Mouse (Mus musculus) spleen, adult 18-20 months (tissue): ENCODE measurements around the gene B4galt4.

Experiments used
- DNase-seq, 2 experiments: peaks; one replicate each; pipeline ENCODE4 v3.0.0; 2022; ENCODE audit warnings: mixed read lengths in 2 of 2

The B4galt4 gene

DNA sequence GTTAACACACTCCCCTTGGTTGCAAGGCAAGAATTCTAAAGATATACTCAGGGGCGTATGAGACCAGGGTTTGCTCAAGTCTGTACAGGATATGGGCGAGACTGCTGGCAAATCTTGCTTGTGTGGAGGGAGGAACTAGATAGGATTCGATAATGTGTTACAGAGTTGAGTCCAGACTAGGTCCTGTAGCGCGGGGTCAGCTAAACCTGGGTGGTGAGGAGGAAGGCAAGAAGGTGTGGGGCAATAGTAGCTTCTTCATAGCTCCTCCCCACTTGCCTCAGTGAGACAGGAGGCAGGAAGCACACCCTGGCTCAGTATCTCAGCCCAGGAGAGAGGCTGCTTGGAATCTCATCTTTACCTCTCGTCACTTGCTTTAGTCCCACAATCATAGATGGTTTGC, 12.9 kb upstream of the B4galt4 start:
- no peak for DNase-seq

DNA sequence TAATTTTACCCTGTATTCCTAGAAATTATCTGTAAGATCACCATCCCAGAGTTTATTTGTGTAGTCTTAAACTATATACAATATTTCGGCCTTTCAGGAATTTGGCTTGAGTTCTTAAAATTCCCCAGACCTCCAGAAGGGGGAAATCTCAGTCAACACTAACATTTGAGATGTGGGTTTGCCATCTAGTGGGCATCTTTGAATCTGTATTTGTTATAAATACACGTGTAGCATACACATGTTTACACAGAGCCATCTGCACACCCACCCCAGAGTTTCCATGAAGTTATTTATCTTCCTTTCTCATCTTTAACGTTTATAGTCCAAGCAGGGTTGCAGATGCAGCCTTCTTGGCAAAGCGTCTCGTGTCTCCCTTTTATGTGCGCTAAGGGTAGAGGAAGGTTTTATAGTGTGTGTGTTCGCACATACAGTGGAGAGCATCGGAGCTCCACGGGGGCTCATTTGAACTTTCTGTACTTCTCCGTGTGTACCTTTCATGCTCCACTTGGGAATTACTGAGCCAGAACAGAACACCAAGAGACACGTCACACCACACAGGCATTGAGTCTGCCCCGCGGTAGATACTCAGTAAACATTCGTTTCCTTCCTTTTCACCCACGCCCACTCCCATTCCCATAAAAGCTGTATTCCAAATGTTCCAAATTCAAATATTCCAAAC, 12.3 kb upstream of the B4galt4 start:
- DNase-seq: no peak

DNA sequence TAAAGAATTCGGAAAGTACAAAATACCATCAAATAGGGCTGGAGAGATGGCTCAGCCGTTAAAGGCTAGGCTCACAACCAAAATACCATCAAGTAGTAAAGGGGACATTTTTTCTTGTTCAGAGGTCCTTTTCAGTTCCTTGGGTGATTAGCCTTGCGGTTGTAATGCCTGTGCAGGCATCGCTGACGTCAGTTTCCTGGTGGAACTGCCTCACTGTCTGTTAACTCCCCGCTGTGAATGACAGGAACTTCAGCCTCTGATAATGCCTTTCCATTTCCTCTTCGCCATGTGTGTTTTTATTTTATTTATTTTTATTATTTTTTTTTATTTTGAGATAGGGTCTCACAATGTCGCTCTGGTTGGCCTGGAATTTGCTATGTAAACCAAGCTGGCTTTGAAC, 11.1 kb upstream of the B4galt4 start:
- DNase-seq: no peak

DNA sequence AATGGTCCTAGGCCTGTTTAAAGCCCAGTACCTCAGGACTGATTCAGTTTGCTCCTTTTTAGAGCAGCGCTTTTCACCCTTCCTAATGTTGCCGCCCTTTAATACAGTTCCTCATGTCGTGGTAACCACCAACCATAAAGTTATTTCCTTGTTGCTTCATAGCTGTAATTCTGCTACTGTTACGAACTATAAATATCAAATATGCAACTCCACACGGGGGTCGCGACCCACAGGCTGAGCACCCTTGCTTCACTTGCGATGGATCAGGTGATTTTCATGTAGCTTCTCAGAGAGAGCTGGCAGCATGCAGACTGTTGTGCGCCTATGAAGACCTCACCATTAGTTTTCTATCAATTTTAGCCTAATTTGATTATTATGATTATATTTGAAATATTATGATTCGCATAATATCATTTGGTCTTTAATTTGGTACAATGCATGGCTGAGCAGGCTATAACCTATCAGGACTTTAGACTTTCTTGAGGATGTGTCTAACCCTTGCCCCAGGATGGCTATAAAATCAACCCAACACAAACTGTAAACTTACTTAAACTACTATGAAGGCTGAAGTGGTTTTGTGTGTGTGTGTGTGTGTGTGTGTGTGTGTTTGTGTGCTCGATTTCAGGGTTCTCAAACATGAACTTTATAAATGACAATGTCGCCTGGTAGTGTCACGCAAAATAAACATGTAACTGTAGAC, 710 bp upstream of the B4galt4 start:
- no peak for DNase-seq

DNA sequence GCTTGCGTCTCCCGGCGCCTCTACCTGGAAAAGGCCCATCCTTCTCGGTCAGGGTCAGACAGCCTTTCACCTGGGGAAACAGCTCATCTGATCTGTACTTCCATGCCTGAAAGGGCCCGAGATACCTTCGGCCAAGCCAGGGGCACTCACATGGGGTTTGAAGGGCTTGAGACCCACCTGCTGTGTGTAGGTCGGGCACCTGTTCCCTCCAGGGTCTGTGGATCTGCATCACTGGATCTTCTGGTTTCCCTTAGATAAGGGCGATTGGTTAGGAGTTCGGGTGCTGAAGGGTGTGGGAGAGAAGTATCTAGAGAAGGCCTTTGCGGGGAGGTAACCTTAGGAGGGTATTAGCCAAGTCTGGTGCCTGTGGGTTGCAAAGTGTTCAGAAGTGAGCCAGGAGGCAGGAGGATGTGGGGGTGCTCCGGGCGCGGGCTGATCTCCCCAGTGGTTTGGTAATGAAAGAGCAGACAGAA, 631 bp downstream of the B4galt4 start:
- DNase-seq: no peak

DNA sequence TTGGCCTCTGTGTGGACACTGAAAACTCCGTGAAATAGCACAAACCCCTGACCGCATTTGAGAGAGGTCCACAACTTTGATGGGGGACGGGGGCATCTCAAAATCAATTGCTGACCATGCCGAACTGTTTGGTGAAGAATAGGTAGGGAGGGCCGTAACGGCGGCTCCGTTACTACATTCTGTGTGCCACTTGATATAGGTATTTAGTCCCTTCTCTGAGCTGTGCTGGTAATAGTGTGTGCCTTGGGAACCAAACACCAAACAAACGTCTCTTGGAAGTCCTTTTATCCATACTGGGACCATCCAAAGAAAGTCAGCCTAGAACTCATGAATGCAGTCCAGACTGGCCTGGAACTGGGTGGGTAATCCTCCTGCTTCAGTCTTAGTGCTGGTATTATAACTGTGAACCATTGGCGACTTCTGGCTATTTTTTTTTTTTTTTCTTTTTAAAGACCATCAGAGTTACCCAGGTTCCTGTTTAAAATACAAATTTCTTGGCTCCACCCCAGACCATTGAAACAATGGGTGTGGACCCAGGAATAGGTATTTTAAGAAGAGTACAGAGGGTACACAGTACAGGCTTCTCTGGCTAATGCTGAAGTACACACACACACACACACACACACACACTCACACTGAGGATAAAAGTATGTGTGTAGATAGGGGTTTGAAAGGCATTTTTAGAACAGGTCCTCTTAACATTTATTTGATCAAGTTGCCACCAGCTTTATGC, 2.0 kb downstream of the B4galt4 start:
- DNase-seq: no peak

DNA sequence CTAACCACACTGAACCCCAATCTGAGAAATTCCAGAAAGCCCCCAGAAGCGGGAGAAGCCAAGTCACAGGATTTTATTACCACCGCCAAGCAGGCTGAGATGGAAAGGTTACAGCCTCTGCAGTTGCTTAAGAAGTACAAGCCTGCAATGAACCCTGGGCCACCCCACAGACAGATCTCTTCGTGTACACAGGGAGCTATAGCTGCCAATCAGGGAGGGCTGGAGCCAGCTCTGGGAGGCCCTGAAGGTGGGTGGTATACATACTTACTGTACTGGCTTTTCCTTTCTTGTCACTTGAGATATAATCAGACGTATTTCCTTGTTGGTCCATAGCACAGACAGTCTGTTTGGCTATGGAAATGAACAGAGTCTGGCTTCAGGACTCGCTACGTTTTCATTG, 8.7 kb downstream of the B4galt4 start:
- DNase-seq: no peak

DNA sequence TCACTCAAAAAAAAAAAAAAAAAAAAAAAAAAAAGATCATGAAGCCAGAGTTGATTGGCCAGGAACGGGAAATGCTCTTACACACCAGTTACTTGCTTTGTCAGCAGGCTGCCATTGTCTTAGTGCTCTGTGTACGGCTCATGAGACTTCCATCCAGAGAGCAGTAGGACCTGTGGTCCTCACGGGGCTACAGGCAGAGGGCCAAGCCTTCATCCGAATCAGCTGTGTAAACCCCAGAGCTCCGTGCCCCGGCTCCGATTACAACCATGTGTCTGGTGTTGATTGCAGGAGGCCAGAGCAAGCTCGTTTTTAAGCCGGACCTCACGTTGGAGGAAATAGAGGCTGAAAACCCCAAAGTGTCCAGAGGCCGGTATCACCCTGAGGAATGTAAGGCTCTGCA, 11.6 kb downstream of the B4galt4 start:
- DNase-seq: no peak

DNA sequence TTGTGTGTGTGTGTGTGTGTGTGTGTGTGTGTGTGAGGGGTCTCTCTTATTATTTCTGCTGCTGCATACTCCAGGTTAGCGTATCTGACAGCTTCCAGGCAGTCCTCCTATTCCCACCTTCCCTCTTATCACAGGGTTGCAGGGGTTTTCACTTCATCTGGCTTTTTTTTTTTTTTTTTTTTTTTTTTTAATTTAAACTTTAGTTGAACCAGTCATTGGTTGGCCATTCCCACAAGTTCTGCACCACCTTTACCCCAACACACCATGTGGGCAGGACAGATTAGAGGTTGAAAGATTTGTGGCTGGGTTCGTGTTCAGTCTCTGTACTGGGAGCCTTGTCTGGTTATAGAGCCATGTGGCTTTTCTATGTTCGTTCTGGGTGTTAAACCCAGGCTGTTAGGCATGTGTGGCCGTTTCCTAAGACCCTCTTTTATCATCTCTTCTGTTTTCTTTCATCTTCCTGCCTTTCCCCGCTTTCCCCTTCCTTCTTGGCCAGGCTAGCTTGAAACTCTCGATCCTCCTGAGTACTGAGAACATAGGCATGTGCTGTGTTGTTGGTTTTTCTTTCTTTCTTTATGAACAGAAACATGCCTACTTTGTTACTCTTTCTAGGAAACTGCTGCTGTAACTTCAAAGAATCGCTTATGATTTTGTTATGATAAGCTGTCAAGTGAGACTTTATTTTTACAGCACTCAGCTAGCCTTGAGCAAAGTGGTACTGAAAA, 13.6 kb downstream of the B4galt4 start:
- no peak for DNase-seq

DNA sequence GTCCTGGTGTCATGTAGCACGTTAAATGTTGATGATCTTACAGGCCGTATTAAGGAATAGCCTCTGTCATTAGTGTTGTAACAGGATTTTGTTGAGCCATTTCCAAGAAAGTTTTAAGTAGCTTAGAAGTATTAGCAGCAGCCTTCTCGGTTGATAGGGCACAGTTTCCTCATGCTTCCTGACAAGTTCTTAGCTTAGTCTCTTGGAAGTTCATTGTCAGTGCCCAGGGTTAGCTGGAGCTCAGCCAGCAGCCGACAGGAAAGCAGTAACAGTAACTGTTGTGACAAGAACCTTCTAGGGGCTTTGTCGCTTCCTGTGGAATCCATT, 14.1 kb downstream of the B4galt4 start:
- no peak for DNase-seq

DNA sequence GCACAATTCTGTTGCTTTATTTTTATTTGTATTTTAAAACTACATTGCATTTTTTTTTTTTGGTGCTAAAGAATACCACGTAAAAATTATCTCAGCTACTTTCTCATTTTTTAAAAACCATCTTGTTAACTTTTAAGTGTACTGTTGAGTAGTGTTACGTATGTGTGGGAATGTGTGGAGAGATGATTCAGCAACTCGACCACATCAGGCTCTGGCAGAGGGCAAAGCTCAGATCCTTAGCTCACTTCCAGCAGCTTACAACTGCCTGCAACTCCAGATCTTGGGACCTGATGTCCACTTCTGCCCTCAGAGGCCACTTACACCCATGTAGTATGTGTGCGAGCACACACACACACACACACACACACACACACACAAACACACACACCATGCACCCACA, 14.5 kb downstream of the B4galt4 start:
- DNase-seq: no peak

DNA sequence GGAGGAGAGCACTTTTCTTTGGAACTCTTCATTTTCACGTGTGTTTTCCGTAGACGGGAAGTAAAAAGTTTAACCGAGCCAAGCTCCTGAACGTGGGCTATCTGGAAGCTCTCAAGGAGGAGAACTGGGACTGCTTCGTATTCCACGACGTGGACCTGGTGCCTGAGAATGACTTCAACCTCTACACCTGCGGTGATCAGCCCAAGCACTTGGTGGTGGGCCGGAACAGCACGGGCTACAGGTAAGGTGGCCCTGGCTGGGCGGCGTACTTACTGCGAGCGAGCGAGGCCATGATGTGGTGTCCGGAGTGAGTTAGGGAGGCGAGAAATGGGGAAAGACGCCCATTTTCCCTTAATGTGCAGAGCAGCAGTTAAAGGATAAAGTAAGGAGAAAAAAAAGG, 15.6 kb downstream of the B4galt4 start:
- DNase-seq: no peak

DNA sequence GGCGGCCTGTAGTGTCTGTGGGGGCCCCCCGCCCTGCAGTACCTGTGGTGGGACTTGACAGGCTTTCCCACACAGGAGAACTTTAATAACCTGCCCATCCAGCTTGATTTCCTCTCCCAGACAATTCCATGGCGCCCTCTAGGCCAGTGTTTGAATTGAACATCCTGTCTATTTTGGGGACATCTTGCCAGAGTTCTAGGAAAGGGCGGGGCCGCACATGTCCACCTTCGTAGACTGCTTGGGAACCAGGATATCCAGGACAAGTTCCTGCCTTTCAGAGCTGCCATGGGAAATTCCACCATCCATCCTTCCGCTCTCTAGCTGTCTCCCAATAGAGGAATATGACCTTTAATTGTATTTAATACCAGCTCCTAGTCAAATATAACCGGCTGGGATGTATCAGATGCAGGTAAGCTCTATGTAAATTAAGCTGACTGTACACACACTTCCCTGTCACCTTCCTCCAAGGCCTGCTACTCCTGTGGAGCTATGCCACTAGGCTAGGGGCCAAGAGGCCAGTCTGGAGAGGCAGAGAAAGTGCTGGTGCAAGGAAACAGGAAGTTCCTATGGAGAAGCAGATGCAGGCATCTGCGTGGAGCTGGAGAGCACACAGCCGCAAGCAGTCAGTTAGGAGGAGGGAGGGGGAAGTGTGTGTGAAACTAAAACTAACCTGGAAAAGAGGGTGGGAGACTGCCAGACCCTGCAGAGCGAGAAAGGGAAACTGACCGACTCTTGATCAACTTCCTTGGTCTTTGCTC, 16.2 kb downstream of the B4galt4 start:
- DNase-seq: no peak

DNA sequence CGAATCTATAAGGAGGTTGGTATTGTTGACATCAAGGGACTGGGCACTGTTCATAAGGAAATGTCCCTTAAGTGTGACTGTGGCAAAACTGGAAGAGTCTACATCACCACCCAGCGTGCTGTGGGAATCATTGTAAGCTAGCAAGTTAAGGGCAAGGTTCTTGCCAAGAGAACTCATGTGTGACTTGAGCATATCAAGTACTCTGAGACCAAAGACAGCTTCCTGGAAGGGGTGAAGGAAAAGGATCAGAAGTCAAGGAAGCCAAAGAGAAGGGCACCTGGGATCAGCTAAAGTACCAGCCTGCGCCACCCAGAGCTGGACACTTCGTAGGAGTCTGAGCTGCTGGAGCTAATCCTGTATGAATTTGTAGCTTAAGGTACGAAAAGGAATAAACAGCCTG, 18.2 kb downstream of the B4galt4 start:
- no peak for DNase-seq

DNA sequence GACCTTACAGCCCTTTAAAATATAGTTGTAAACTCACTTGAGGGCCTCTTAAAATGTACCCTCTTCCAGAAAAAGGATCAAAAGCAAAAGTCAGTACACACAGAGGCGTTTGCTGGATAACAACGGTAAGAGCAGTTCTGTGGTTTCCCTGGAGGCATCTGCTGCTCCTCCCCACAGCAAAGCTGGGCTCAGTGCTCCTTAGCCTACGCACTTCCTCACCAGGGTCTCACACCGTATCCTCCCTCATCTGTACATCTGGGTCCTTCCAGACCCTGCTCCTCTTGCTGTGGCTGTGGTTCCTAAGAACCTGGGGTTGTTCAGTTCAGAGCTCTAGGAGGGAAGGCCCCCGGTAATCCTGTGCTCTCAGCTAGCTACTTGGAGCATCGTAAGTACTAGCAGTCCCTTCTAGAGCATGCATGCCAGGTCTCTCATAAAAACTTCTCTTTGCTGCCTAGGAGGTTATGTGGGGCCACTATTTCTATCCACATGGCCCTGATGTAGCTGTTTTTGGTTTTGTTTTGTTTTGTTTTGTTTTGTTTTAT, 18.8 kb downstream of the B4galt4 start:
- DNase-seq: no peak

DNA sequence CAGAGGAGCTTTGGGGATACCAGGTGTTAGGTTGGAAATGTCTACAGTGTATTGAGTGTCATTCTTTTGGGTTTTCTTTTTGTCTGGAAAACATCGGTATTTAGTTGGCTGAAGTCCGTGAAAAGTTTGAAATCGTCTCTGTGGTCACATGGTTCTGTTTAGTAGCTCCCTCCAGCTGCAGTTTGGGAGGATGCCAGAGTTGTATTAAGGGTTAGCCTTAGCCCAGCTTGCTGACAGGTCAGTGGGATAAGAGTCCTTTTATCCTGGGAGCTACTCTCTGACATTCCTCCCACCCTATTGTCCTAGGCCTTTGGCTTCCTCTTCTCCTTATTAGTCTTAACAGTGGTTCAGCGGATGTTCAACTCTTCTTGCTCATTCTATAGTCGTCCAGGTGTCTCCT, 19.9 kb downstream of the B4galt4 start:
- no peak for DNase-seq

DNA sequence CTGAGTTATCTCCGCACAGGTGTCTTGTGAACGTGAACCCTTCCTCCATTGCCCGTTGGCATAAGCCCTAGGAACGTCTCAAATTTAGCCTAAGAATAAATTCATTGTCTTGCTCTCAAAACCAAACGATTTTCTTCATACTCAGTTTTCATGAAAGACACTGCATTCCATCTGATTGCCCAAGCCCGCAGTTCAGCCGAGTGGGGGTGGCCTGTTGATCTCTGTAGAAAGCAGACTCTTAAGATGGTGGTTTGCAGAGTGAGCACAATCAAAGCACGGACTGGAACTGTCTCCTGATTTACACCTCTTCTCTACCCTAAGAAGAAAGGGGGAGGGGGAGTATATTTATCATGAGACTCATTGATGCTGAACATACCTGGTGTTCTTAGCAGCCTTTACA, 20.3 kb downstream of the B4galt4 start:
- no peak for DNase-seq

DNA sequence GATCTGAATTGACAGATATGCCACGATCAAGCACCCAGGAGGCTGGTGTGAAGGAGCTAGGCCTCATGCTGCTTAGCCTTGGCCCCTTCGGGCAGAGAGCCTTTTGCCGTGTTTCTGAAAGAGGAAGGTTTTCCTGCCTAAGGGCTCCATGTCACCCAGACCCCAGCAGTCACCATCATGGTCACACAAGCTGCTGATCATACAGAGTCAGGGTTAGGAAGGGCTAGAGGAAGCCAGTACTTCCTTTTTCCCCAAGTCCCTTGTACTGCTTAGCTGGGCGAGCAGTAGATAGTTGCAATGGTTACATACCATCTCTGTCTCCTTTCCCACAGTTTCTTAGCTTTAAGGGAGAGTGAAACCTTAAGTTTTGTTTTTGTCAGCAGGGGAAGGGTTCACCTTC, 21.4 kb downstream of the B4galt4 start:
- no peak for DNase-seq

DNA sequence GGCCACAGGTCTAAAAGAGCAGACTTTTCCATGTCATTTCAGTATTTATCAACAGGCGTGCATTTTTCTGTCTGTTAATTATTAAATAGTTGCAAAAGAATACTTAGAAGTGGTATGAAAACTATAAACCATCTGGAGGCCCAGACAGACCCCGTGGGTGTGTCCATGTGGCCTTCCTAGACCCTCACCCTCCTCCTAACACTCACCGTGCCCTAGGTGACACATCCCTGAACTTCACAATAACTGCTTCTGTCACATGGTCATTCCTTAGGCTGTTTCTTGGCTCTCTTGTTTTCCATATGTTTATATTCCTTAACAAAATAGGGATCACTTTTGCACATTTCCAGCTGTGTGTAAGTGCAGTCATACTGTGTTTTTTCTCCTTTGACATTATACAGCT, 24.6 kb downstream of the B4galt4 start:
- no peak for DNase-seq

DNA sequence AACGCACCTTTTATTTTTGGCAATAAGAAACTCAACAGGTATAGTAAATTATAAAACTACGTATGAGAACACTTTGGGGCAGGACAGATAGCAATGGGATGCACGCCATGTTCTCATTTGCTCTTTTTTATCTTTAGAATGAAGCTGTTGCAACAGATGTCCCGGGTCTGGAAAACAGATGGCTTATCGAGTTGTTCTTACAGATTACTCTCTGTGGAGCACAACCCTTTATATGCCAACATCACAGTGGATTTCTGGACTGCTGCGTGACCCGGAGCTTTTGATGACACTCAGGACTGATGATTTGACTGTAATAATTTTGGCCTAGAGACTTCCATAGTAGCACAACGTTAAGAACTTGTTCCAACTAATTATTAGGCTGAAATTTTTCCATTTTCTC, 25.7 kb downstream of the B4galt4 start:
- no peak for DNase-seq

DNA sequence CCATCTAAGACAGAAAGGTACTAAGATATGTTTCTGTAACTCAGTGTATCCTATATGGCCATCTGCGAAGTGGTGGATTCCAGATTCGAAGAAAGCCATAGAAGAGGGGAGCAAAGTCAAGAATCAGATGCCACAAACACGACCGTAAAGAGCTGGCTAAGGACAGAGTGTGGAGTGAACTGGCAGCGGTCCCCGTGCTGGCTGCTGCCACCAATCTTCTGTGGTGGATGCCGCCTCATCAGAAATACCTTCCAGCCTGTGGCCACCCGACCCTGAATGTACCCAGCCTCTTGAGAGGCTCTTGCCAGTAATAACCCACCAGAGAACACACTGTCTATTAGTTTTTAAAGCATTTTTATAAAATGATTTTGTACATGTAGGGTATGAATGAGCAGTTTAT, 26.3 kb downstream of the B4galt4 start:
- DNase-seq: no peak

DNA sequence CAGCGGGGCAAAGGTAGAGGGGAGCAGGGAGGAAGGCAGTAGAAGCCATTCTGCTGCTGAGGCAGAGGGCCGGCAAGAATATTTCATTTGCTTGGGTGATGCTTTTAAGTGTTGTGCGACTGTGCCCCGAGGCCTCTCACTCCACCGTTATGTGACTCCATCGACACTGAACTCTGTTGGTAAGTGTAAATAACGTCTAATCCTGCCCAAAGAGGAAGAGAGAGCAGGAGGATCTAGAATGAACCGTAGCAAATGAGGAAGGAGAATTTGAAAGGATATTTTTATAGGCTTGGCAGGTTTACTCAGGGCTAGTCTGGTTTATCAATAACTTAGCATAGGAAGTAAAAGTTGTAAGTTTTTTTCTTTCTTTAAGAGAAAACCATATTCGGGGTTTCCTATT, 27.5 kb downstream of the B4galt4 start:
- no peak for DNase-seq

DNA sequence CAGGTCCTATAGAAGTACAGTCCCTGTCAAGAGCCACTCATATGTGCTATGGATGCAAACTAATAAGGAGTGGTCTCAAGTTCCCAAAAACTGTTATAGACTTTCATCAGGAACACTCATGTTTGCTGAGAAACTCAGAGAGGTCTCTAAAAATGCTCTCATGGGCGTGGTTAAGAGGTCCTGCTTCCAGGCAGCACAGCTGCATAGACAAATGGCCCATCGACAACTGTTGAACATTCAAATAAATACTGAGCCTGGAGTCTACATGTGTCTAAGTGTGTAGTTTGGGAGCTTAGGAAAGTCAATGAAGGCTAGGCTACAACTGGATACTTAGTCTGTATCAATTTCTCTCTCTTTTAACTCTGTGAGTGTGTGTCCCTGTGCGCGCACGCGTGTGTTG, 29.1 kb downstream of the B4galt4 start:
- DNase-seq: no peak
